Mouse (Mus musculus) ES-Bruce4 (cell line): ENCODE measurements around the gene Calhm3. TPM values are rescaled to one million over a fixed set of nuclear protein-coding genes. Genes with fewer than 3 reads are reported as not detected.
A peak's percentile ranks its signal among the peaks of the same experiment; 100 is the strongest.

ENCODE experiments used
- H3K27ac ChIP-seq: 2 replicates; pipeline ENCODE4 v1.5.1; 2012; ENCODE audit warnings: low read length, inconsistent platforms; ENCODE audit not compliant: insufficient read depth
- H3K27me3 ChIP-seq: 2 replicates; pipeline ENCODE4 v1.6.1; 2012; ENCODE audit warnings: mild to moderate bottlenecking, low read length, inconsistent platforms; ENCODE audit not compliant: control insufficient read depth, poor library complexity, insufficient read depth, severe bottlenecking
- H3K36me3 ChIP-seq: 2 replicates; pipeline ENCODE4 v1.6.1; 2012; ENCODE audit warnings: inconsistent platforms, mild to moderate bottlenecking, low read length, moderate library complexity; ENCODE audit not compliant: control insufficient read depth, poor library complexity, insufficient read depth, severe bottlenecking
- H3K4me1 ChIP-seq: one replicate; pipeline ENCODE4 v1.8.1; 2011; ENCODE audit warnings: low read length; ENCODE audit not compliant: control insufficient read depth, insufficient read depth
- H3K4me3 ChIP-seq: 2 replicates; pipeline ENCODE4 v1.5.1; 2011; ENCODE audit warnings: low read depth, mild to moderate bottlenecking, low read length
- H3K9ac ChIP-seq: 2 replicates; pipeline ENCODE4 v1.6.1; 2012; ENCODE audit warnings: low read depth, mild to moderate bottlenecking, inconsistent platforms; ENCODE audit not compliant: poor library complexity, severe bottlenecking
- H3K9me3 ChIP-seq: replicated peaks from 2 replicates; pipeline ENCODE4 v1.6.1; 2012; ENCODE audit warnings: mild to moderate bottlenecking, low read length, inconsistent platforms; ENCODE audit not compliant: control insufficient read depth, poor library complexity, insufficient read depth, severe bottlenecking
- CTCF ChIP-seq: IDR thresholded peaks from one replicate; pipeline ENCODE4 v1.8.1; 2011; ENCODE audit warnings: low read depth, low read length
- EP300 ChIP-seq: IDR thresholded peaks from 2 replicates; pipeline ENCODE4 v1.6.1; 2011; ENCODE audit warnings: low read depth, low read length; ENCODE audit not compliant: insufficient read depth
- POLR2A ChIP-seq: IDR thresholded peaks from one replicate; pipeline ENCODE4 v1.8.1; 2011; ENCODE audit warnings: low read length; ENCODE audit not compliant: insufficient read depth
- polyA plus RNA-seq: library from polyadenylated mRNA; stranded (reverse); fragments of >200 nt; gene quantifications from 2 replicates; pipeline ENCODE4 v1.2.4, GENCODE M21; 2011; ENCODE audit warnings: low read depth; ENCODE audit not compliant: missing spikeins, insufficient read depth, insufficient read length

Calhm3 gene
- polyA plus RNA-seq, 1 experiment = not detected

- TF ChIP-seq CTCF (peak; percentile 44), POLR2A (no peak)
- H3K4me1 ChIP-seq = no peaks in the 10 kb centered on the region
- no peaks in the 10 kb centered on the region for H3K27me3 ChIP-seq
- H3K27ac ChIP-seq = no peak overlapping the region
- no peak overlapping the region for H3K9ac ChIP-seq
- H3K36me3 ChIP-seq = peaks cover 46% of the 10 kb centered on the region
- no peak overlapping the region for H3K4me3 ChIP-seq
- H3K9me3 ChIP-seq = no peaks in the 10 kb centered on the region
These were observed 36.5 kb downstream of the Calhm3 start for GRCm38 (mm10) chr19:47121054-47121453.

GRCm38 (mm10) chr19:47118634-47119033, 38.9 kb downstream of the Calhm3 start:
- Histone ChIP-seq H3K27ac (no peak overlapping the region), H3K4me1 (no peaks in the 10 kb centered on the region), H3K9ac (no peak overlapping the region), H3K36me3 (peaks cover 51% of the 10 kb centered on the region), H3K27me3 (no peaks in the 10 kb centered on the region), H3K4me3 (no peak overlapping the region), H3K9me3 (no peaks in the 10 kb centered on the region)
- TF ChIP-seq EP300 = no peak
- TF ChIP-seq POLR2A = no peak
- no peak for TF ChIP-seq CTCF

GRCm38 (mm10) chr19:47104641-47105271, 52.8 kb downstream of the Calhm3 start:
- H3K9ac ChIP-seq = no peak overlapping the region
- H3K4me3 ChIP-seq = no peak overlapping the region
- no peak for TF ChIP-seq CTCF
- TF ChIP-seq POLR2A = no peak
- no peak for TF ChIP-seq EP300
- peaks cover 88% of the 10 kb centered on the region for H3K36me3 ChIP-seq
- H3K9me3 ChIP-seq = no peaks in the 10 kb centered on the region
- no peaks in the 10 kb centered on the region for H3K27me3 ChIP-seq
- no peaks in the 10 kb centered on the region for H3K4me1 ChIP-seq
- H3K27ac ChIP-seq = no peak overlapping the region

Other genes with a start within 250 kb of the Calhm3 start
- 21.2 and 21.9 TPM in 2 replicates for gene Ina, start 143.1 kb downstream of the Calhm3 start, polyA plus RNA-seq
- gene Nt5c2, start 142.6 kb downstream of the Calhm3 start, polyA plus RNA-seq = 62.4 and 76.9 TPM in 2 replicates
- gene Pcgf6, start 106.9 kb downstream of the Calhm3 start, polyA plus RNA-seq = 70.7 and 73.2 TPM in 2 replicates
- gene Taf5, start 90.0 kb downstream of the Calhm3 start, polyA plus RNA-seq = 19.4 and 21.8 TPM in 2 replicates
- gene Usmg5, start 67.1 kb downstream of the Calhm3 start, polyA plus RNA-seq = 552 and 561 TPM in 2 replicates
- gene Pdcd11, start 67.0 kb downstream of the Calhm3 start, polyA plus RNA-seq = 41.5 and 42.4 TPM in 2 replicates
- 0.90 and 0.99 TPM in 2 replicates for gene Calhm2, start 19.5 kb downstream of the Calhm3 start, polyA plus RNA-seq
- gene Calhm1, start 13.5 kb downstream of the Calhm3 start, polyA plus RNA-seq = not detected in 2 replicates
- gene Neurl1a, start 21.1 kb upstream of the Calhm3 start, polyA plus RNA-seq = 8.1 and 9.0 TPM in 2 replicates